8 mouse cellular contexts compared by ENCODE assay signal in genomic region chr4:133338521-133339095, GRCm38 (mm10). TPM values are rescaled to one million over a fixed set of nuclear protein-coding genes. Genes with fewer than 3 reads are reported as not detected.
DNase-seq lines count a peak whose midpoint lies in the region; ATAC-seq and TF ChIP-seq lines count a peak whose summit lies in the region.

No protein-coding gene starts in this region.

- WGBS in hindbrain, embryonic 16.5 days = 1% methylated on average over 32 of the region's 39 CpGs
- WGBS in midbrain, embryonic 13.5 days = 1% methylated on average over 37 of the region's 39 CpGs

- TF ChIP-seq CTCF in cortical plate, adult 2 months (IDR thresholded peaks at IDR 0.05; ENCODE audit: extremely low read depth, insufficient read depth, low read length) = no peak

- H3K4me3 ChIP-seq in megakaryocyte, embryonic 14.5 days (replicated peaks) = peak overlapping the region; percentile 97
- H3K4me3 ChIP-seq in cortical plate, adult 2 months (ENCODE audit: insufficient read depth, low read length) = peak overlapping the region; percentile 45
- peak overlapping the region; percentile 71 for H3K4me3 ChIP-seq in hindbrain, embryonic 16.5 days (ENCODE audit: low read length)
- H3K4me3 ChIP-seq in midbrain, embryonic 13.5 days (replicated peaks) = peak overlapping the region; percentile 75

- H3K27me3 ChIP-seq in megakaryocyte, embryonic 14.5 days (replicated peaks) = peaks cover 8% of the 10 kb centered on the region
- no peaks in the 10 kb centered on the region for H3K27me3 ChIP-seq in hindbrain, embryonic 16.5 days (replicated peaks; ENCODE audit: control insufficient read depth, insufficient read depth, low read length)
- H3K27me3 ChIP-seq in midbrain, embryonic 13.5 days = 0 out of 2 replicates have a peak, but pooled peaks cover 6% of the 10 kb centered on the region

- no peak for ATAC-seq in megakaryocyte, adult 5-6 weeks (ENCODE audit: poor library complexity, severe bottlenecking)
- ATAC-seq in hindbrain, embryonic 16.5 days = no peak; the same call in 1 of the 2 replicates
- no peak; the same call in 1 of the 2 replicates for ATAC-seq in midbrain, embryonic 13.5 days
- ATAC-seq in megakaryocyte progenitor cell, adult 5-6 weeks (replicated peaks; ENCODE audit: poor library complexity) = no peak

- H3K9ac ChIP-seq in hindbrain, embryonic 16.5 days (ENCODE audit: low read depth, low read length) = peak overlapping the region; percentile 79
- H3K9ac ChIP-seq in midbrain, embryonic 13.5 days (replicated peaks) = peak overlapping the region; percentile 86

- no peak overlapping the region for H3K27ac ChIP-seq in cortical plate, adult 2 months (ENCODE audit: insufficient read depth, low read length)
- H3K27ac ChIP-seq in hindbrain, embryonic 16.5 days (ENCODE audit: low read depth, low read length) = peak overlapping the region; percentile 83
- peak overlapping the region; percentile 86 for H3K27ac ChIP-seq in midbrain, embryonic 13.5 days

- peaks cover 13% of the 10 kb centered on the region; the same call in 1 of the 2 replicates for H3K4me1 ChIP-seq in megakaryocyte, embryonic 14.5 days
- no peaks in the 10 kb centered on the region for H3K4me1 ChIP-seq in cortical plate, adult 2 months (ENCODE audit: control insufficient read depth, insufficient read depth, low read length)
- H3K4me1 ChIP-seq in hindbrain, embryonic 16.5 days (ENCODE audit: control insufficient read depth, insufficient read depth, low read depth, low read length) = peaks cover 10% of the 10 kb centered on the region
- peaks cover 18% of the 10 kb centered on the region for H3K4me1 ChIP-seq in midbrain, embryonic 13.5 days (replicated peaks)

- H3K9me3 ChIP-seq in megakaryocyte, embryonic 14.5 days = no peaks in the 10 kb centered on the region
- no peaks in the 10 kb centered on the region for H3K9me3 ChIP-seq in hindbrain, embryonic 16.5 days (ENCODE audit: control insufficient read depth, low read length)
- no peaks in the 10 kb centered on the region for H3K9me3 ChIP-seq in midbrain, embryonic 13.5 days

- peaks cover 7% of the 10 kb centered on the region for H3K36me3 ChIP-seq in megakaryocyte, embryonic 14.5 days (replicated peaks; ENCODE audit: low read length)
- no peaks in the 10 kb centered on the region for H3K36me3 ChIP-seq in hindbrain, embryonic 16.5 days (ENCODE audit: control insufficient read depth, insufficient read depth, low read length)
- peaks cover 4% of the 10 kb centered on the region; the same call in 1 of the 2 replicates for H3K36me3 ChIP-seq in midbrain, embryonic 13.5 days

- TF ChIP-seq POLR2A in cortical plate, adult 2 months (IDR thresholded peaks at IDR 0.05; ENCODE audit: extremely low read depth, insufficient read depth, low read length) = no peak

- H3K4me2 ChIP-seq in hindbrain, embryonic 16.5 days (ENCODE audit: low read length) = peak overlapping the region; percentile 77
- H3K4me2 ChIP-seq in midbrain, embryonic 13.5 days (replicated peaks) = peak overlapping the region; percentile 83

- DNase-seq in right cerebral cortex, postnatal 14 days = no peak
- DNase-seq in kidney, postnatal 4 days = no peak

RNA-seq across cellular contexts. Expression of gene Wdtc1, which starts 14.7 kb away (rescaled TPM):
- polyA plus RNA-seq in megakaryocyte, embryonic 14.5 days (2012; ENCODE audit: insufficient read depth, low replicate concordance) = 85.7 and 118 TPM in 2 replicates
- 16.5 and 18.5 TPM in 2 replicates for total RNA-seq in megakaryocyte, adult 5-6 weeks (2015)
- 11.6 and 14.1 TPM in 2 replicates for total RNA-seq in megakaryocyte, adult 5-6 weeks (2017)
- 46.6 and 49.1 TPM in 2 replicates for polyA plus RNA-seq in cortical plate, adult 2 months (2012; rRNA removed)
- polyA plus RNA-seq in hindbrain, embryonic 16.5 days (2015; fragmentation: Nextera tagmentation; extraction: Ambion mirVana) = 18.8 and 21.3 TPM in 2 replicates
- 18.2 and 21.8 TPM in 2 replicates for polyA plus RNA-seq in midbrain, embryonic 13.5 days (2015; fragmentation: Nextera tagmentation; extraction: Ambion mirVana)
- 10.3 and 10.6 TPM in 2 replicates for total RNA-seq in megakaryocyte progenitor cell, adult 5-6 weeks (2015)
- 7.6 and 8.7 TPM in 2 replicates for total RNA-seq in megakaryocyte progenitor cell, adult 5-6 weeks (2017)

RNA-seq across cellular contexts. Expression of gene Slc9a1, which starts 30.9 kb away (rescaled TPM):
- polyA plus RNA-seq in megakaryocyte, embryonic 14.5 days (2012; ENCODE audit: insufficient read depth, low replicate concordance) = 50.9 and 56.9 TPM in 2 replicates
- 20.3 and 23.1 TPM in 2 replicates for total RNA-seq in megakaryocyte, adult 5-6 weeks (2015)
- total RNA-seq in megakaryocyte, adult 5-6 weeks (2017) = 11.0 and 11.6 TPM in 2 replicates
- 35.2 and 36.1 TPM in 2 replicates for polyA plus RNA-seq in cortical plate, adult 2 months (2012; rRNA removed)
- polyA plus RNA-seq in hindbrain, embryonic 16.5 days (2015; fragmentation: Nextera tagmentation; extraction: Ambion mirVana) = 9.8 and 9.9 TPM in 2 replicates
- polyA plus RNA-seq in midbrain, embryonic 13.5 days (2015; fragmentation: Nextera tagmentation; extraction: Ambion mirVana) = 6.8 and 7.9 TPM in 2 replicates
- total RNA-seq in megakaryocyte progenitor cell, adult 5-6 weeks (2015) = 15.1 and 16.1 TPM in 2 replicates
- 6.3 and 7.3 TPM in 2 replicates for total RNA-seq in megakaryocyte progenitor cell, adult 5-6 weeks (2017)

Comparison
In these comparisons a context has a peak if more than half of its experiments do, and no peak if none do; other contexts are left out.
1. H3K4me3 ChIP-seq: peak in every context shown above with its lines; median percentile 97 in megakaryocyte, embryonic 14.5 days; 75 in midbrain, embryonic 13.5 days; 71 in hindbrain, embryonic 16.5 days; 45 in cortical plate, adult 2 months.